Mouse (Mus musculus) heart, embryonic 14.5 days (tissue): ENCODE measurements around the gene Oxnad1. TPM values are rescaled to one million over a fixed set of nuclear protein-coding genes. Genes with fewer than 3 reads are reported as not detected.

ENCODE experiments used
- ATAC-seq: fragments of 200-750 bp; cut with Nextera tagmentation; 2 replicates; pipeline ENCODE4 v1.8.0; 2017; ENCODE audit warnings: low read depth, moderate TSS enrichment; ENCODE audit not compliant: insufficient number of reproducible peaks, insufficient read depth, low FRiP score
- H3K27ac ChIP-seq, 2 experiments: fragments of 200-500 bp in 1 of 2; fragments of 300-500 bp in 1 of 2; sonication (generic) in 1 of 2; replicated peaks in 1 of 2; 2 replicates each; pipeline ENCODE4 v1.5.1; 2012 to 2014; ENCODE audit warnings: low read depth in 2 of 2, low read length in 2 of 2, control low read depth in 1 of 2, mild to moderate bottlenecking in 1 of 2, mixed read lengths in 1 of 2; ENCODE audit not compliant: control insufficient read depth in 1 of 2, insufficient read depth in 1 of 2
- H3K27me3 ChIP-seq: fragments of 300-500 bp; sonication (generic); 2 replicates; pipeline ENCODE4 v1.6.1; 2014; ENCODE audit warnings: mild to moderate bottlenecking, low read length, control low read depth; ENCODE audit not compliant: control insufficient read depth, insufficient read depth
- H3K36me3 ChIP-seq: fragments of 300-500 bp; sonication (generic); 2 replicates; pipeline ENCODE4 v1.6.1; 2014; ENCODE audit warnings: mild to moderate bottlenecking, control low read depth, low read length, mixed read lengths; ENCODE audit not compliant: control insufficient read depth, insufficient read depth
- H3K4me1 ChIP-seq, 2 experiments: fragments of 200-500 bp in 1 of 2; fragments of 300-500 bp in 1 of 2; sonication (generic) in 1 of 2; 2 replicates each; pipeline ENCODE4 v1.6.1; 2012 to 2014; ENCODE audit warnings: low read length in 2 of 2, control low read depth in 1 of 2, mixed read lengths in 1 of 2; ENCODE audit not compliant: control insufficient read depth in 2 of 2, insufficient read depth in 2 of 2
- H3K4me2 ChIP-seq: fragments of 300-500 bp; sonication (generic); 2 replicates; pipeline ENCODE4 v1.6.1; 2014; ENCODE audit warnings: mild to moderate bottlenecking, low read length
- H3K4me3 ChIP-seq, 2 experiments: fragments of 200-500 bp in 1 of 2; fragments of 300-500 bp in 1 of 2; sonication (generic) in 1 of 2; 2 replicates each; pipeline ENCODE4 v1.5.1; 2012 to 2014; ENCODE audit warnings: low read length in 2 of 2, mild to moderate bottlenecking in 2 of 2, control low read depth in 1 of 2, low read depth in 1 of 2, moderate library complexity in 1 of 2; ENCODE audit not compliant: control insufficient read depth in 1 of 2, insufficient read depth in 1 of 2
- H3K9ac ChIP-seq: fragments of 300-500 bp; sonication (generic); 2 replicates; pipeline ENCODE4 v1.6.1; 2014; ENCODE audit warnings: mild to moderate bottlenecking, low read length
- H3K9me3 ChIP-seq: fragments of 300-500 bp; sonication (generic); 2 replicates; pipeline ENCODE4 v1.6.1; 2016; ENCODE audit warnings: low read length, control low read depth; ENCODE audit not compliant: control insufficient read depth
- WGBS: fragments of 180-500 bp; shearing (Covaris S2); extraction: QIAGEN DNeasy Blood & Tissue Kit; methylation state at CpG from one replicate; pipeline ENCODE4 v1.1.7; 2014; 5-methylcytosine and 5-hydroxymethylcytosine counted together
- polyA plus RNA-seq: library from polyadenylated mRNA; unstranded; fragments of >200 nt; fragmentation: Nextera tagmentation; extraction: Ambion mirVana; gene quantifications from 2 replicates; pipeline ENCODE4 v1.2.1, GENCODE M21; 2014

Oxnad1 gene
- polyA plus RNA-seq, 1 experiment from 2014 or later: 25.8 TPM

GRCm38 (mm10) chr14:32054788-32055187 is 30.4 kb upstream of the Oxnad1 start:
- Histone ChIP-seq H3K9me3 (no peaks in the 10 kb centered on the region), H3K4me3 (no peak overlapping the region), H3K27me3 (no peaks in the 10 kb centered on the region), H3K36me3 (no peaks in the 10 kb centered on the region), H3K9ac (no peak overlapping the region), H3K27ac (no peak overlapping the region), H3K4me1 (peaks cover 11 to 21% of the 10 kb centered on the region in 2 experiments), H3K4me2 (no peak overlapping the region)
- ATAC-seq: no peak
- WGBS: 46% methylated on average over 10 of the region's 10 CpGs

- ATAC-seq: no peak
- Histone ChIP-seq H3K9ac (peak overlapping the region; percentile 48), H3K4me2 (peak overlapping the region; percentile 18; the same call in 1 of the 2 replicates), H3K27ac (peak overlapping the region; percentile 9 to 75; a peak in 3 of 4 replicates), H3K4me1 (peaks cover 10 to 21% of the 10 kb centered on the region in 2 experiments), H3K36me3 (no peaks in the 10 kb centered on the region), H3K27me3 (no peaks in the 10 kb centered on the region), H3K4me3 (no peak overlapping the region), H3K9me3 (no peaks in the 10 kb centered on the region)
- 16% methylated on average over 8 of the region's 8 CpGs for WGBS
These were observed 29.4 kb upstream of the Oxnad1 start for GRCm38 (mm10) chr14:32055781-32056180.

- WGBS: 98% methylated on average over 2 of the region's 2 CpGs
- no peak overlapping the region for H3K4me2 ChIP-seq
- H3K36me3 ChIP-seq: no peaks in the 10 kb centered on the region
- no peak overlapping the region for H3K27ac ChIP-seq
- no peak for ATAC-seq
- H3K9ac ChIP-seq: no peak overlapping the region
- H3K27me3 ChIP-seq: no peaks in the 10 kb centered on the region
- H3K4me1 ChIP-seq: peaks cover 10 to 21% of the 10 kb centered on the region in 2 experiments
- H3K4me3 ChIP-seq: no peak overlapping the region
- H3K9me3 ChIP-seq: no peaks in the 10 kb centered on the region
These were observed 28.5 kb upstream of the Oxnad1 start for GRCm38 (mm10) chr14:32056675-32057074.

- ATAC-seq: no peak
- no peak overlapping the region for H3K27ac ChIP-seq
- no peak overlapping the region for H3K4me2 ChIP-seq
- no peaks in the 10 kb centered on the region for H3K9me3 ChIP-seq
- H3K4me3 ChIP-seq: no peak overlapping the region
- H3K27me3 ChIP-seq: no peaks in the 10 kb centered on the region
- WGBS: 73% methylated on average over 4 of the region's 4 CpGs
- H3K36me3 ChIP-seq: no peaks in the 10 kb centered on the region
- peaks cover 10 to 21% of the 10 kb centered on the region in 2 experiments for H3K4me1 ChIP-seq
- no peak overlapping the region for H3K9ac ChIP-seq
These were observed 27.5 kb upstream of the Oxnad1 start for GRCm38 (mm10) chr14:32057664-32058063.

GRCm38 (mm10) chr14:32061398-32061797 is 23.8 kb upstream of the Oxnad1 start:
- Histone ChIP-seq H3K4me3 (no peak overlapping the region), H3K4me1 (peaks cover 0 to under 1% of the 10 kb centered on the region in 2 experiments; a peak in 1 of 4 replicates), H3K27ac (no peak overlapping the region), H3K9me3 (peaks cover 4% of the 10 kb centered on the region; the same call in 1 of the 2 replicates), H3K4me2 (no peak overlapping the region), H3K27me3 (no peaks in the 10 kb centered on the region), H3K36me3 (no peaks in the 10 kb centered on the region), H3K9ac (no peak overlapping the region)
- 87% methylated on average over 4 of the region's 4 CpGs for WGBS
- no peak for ATAC-seq

GRCm38 (mm10) chr14:32072807-32073206 is 12.4 kb upstream of the Oxnad1 start:
- H3K9ac ChIP-seq: no peak overlapping the region
- H3K4me2 ChIP-seq: no peak overlapping the region
- H3K36me3 ChIP-seq: no peaks in the 10 kb centered on the region
- peak overlapping the region; percentile 82 for H3K27ac ChIP-seq
- peaks cover 20 to 21% of the 10 kb centered on the region in 2 experiments for H3K4me1 ChIP-seq
- H3K4me3 ChIP-seq: no peak overlapping the region
- H3K27me3 ChIP-seq: no peaks in the 10 kb centered on the region
- H3K9me3 ChIP-seq: no peaks in the 10 kb centered on the region
- ATAC-seq: 0 out of 2 replicates have a peak, but pooled peaks have one; percentile 6

GRCm38 (mm10) chr14:32073211-32073685 is 11.9 kb upstream of the Oxnad1 start:
- WGBS: 4% methylated on average over 8 of the region's 8 CpGs
- Histone ChIP-seq H3K4me1 (peaks cover 20 to 21% of the 10 kb centered on the region in 2 experiments), H3K27ac (peak overlapping the region; percentile 82), H3K4me2 (peak overlapping the region; percentile 21; the same call in 1 of the 2 replicates), H3K27me3 (no peaks in the 10 kb centered on the region), H3K36me3 (no peaks in the 10 kb centered on the region), H3K9me3 (no peaks in the 10 kb centered on the region), H3K4me3 (no peak overlapping the region), H3K9ac (no peak overlapping the region)
- ATAC-seq: peak; percentile 75

- H3K4me3 ChIP-seq: no peak overlapping the region
- 48% methylated on average over 7 of the region's 7 CpGs for WGBS
- peak overlapping the region; percentile 82 for H3K27ac ChIP-seq
- no peaks in the 10 kb centered on the region for H3K9me3 ChIP-seq
- no peak for ATAC-seq
- no peaks in the 10 kb centered on the region for H3K36me3 ChIP-seq
- H3K4me2 ChIP-seq: 0 out of 2 replicates have a peak overlapping the region, but pooled peaks have one; percentile 21
- peaks cover 20 to 21% of the 10 kb centered on the region in 2 experiments for H3K4me1 ChIP-seq
- no peaks in the 10 kb centered on the region for H3K27me3 ChIP-seq
- H3K9ac ChIP-seq: no peak overlapping the region
These were observed 11.3 kb upstream of the Oxnad1 start for GRCm38 (mm10) chr14:32073901-32074300.
